Mouse (Mus musculus): ENCODE measurements at regions not wholly inside any gene's neighbourhood (a gene's known extent, or its start where the extent isn't known, plus 50 kb on each side); places are given as distances from the start of the nearest gene placed in this dataset.

DNA sequence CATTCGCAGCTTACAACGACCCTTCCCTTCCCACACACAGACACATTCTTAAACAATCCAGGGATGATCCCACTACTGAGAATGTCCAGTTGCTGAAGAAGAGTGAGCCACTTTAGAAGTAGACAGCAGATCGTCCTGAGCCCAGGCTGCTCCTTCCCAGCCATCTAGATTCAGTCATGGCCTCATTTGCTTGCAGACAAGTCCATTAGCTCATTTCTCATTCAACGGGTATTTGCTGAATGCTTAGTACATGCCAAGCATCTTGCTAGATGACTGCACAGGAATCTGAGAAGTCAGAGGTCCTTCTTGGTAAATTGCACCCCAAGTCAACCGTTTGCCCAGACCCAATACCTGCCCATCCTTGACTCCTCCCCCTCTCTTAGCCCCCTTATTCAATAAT lies 57.8 kb downstream of the Ier5 start:
- DNase-seq (ENCODE audit: low spot score) = no peak

DNA sequence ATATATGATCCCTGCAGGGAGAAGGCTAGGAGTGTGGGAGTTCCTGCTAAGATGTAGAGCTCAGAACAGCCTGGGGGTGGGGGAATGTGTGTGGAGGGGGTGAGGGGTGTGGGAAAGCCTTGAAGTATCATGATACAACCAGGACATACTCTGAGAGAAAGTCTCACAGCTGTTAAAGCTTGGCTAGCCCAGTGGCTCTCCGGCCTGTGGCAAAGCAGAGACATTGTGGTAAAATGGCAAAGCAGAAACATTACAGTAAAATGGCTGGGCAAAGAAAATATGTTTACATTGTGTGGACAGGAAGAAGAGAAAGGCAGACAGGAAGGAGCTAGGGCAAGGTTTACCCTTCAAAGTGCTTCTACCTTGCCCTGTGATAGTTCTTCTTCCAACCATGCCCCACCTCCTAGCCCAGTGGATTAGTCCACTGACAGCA lies 58.5 kb downstream of the Ier5 start:
- DNase-seq (ENCODE audit: low spot score) = no peak

DNA sequence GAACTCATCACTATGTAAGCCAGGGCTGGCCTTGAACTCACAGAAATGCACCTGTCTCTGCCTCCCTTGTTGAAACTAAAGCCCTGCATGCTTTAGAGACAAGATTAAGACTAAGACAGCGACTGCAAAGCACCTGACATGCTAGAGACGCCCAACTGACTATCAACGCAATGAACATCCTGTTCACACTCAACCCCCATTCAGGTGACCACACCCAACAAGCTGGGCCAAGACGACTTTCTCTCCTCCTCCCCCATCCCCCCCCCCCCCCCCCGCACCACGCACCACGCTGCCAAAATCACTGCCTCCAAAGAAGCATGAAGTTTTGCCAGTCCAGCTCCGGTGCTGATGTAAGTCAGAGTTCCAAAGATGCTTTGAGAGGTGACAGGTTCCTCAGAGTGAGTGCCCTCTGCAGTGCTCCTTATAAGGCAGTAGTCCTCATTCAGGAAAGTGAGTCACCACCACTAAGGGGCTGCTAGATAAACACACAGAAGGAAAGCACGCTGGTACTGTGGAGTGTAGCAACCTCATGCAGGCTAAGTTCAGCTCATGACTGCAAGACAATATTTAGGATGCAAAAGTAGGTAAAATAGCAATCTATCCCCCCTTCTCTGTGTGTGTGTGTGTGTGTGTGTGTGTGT lies 59.2 kb downstream of the Ier5 start:
- DNase-seq (ENCODE audit: low spot score) = no peak

DNA sequence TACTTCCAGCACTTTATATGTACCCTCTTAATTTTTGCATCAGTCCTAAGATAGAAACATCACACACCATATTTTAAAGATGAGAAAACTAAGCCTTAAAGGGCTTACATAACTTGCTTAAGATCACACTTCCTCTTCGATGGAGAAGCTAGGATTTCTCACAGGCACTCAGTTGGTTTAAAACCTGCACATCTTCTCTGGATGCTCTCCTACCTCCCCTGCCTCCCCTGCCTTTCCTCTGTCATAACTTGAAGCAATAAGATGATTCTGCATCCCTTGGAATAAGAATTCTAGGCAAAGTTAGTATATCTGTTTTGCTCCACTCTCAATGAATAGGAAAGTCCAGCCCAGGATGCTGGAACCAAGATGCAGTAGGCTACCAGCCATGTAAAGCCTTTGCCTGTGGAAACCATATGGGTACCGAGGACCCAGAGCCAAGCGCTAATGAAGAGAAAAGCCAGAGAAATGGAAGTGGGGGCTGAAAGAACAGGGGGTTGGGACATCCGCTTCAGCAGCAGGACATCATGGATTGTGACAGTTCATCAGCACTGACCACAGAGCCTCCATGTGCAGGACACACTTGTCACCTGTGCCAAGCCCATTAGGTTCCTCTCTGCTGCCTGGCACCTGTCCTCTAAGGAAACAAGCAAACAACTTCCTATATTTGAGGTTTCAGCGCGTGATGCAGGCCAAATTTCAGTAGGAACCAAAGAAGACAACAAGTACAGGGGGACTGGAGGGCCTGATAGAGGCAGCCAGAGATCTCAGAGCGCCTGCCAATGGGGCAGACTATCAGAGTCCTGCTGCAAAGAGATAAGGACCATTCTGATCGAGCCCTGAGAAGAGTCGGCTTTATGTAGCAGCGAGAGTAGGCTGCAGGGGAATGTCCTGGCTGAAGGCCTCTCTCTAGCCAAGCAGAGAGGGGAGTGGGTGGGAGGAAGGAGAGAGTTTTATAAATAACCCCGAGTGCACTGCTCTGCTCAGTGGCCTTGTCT lies 60.5 kb downstream of the Ier5 start:
- DNase-seq (ENCODE audit: low spot score) = no peak

DNA sequence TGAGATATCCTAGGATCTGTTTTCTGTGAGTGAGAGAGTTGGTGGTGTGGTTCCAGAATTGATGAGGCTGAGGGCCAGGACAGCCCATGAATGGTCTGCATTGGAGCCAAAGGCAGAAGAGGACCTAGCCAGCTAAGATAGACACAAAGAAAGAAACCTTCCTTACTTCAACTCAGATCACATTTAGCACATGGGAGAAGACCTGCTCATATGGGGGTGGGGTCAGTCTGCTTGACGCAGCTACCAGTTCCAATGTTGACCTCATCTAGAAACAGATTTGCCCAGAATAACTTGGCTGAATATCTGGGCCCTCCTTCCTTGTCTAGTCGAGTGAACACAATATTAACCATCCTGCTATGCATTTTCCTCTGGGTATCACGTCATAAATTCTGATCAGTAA lies 62.0 kb downstream of the Ier5 start:
- no peak for DNase-seq (ENCODE audit: low spot score)

DNA sequence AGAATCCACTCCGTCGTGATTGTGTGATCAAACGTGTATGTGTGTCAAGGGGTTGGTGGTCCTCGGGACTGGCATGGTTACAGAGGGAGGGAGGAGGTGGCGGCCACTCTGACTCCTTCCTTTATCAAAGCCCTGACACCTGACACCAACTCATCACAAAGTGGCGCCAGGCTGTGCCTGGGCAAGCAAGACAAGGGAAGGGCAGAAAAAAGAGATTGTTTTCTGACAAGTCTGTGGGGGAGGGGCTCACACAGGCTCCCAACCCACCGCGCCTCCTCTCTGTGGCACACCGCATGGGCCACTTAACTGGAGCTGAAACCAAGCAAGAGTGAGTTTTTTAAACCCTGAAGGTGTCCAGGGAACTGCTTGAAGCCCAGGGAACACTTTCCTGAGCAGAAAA lies 68.5 kb downstream of the Ier5 start:
- DNase-seq (ENCODE audit: low spot score) = peak; percentile 64

DNA sequence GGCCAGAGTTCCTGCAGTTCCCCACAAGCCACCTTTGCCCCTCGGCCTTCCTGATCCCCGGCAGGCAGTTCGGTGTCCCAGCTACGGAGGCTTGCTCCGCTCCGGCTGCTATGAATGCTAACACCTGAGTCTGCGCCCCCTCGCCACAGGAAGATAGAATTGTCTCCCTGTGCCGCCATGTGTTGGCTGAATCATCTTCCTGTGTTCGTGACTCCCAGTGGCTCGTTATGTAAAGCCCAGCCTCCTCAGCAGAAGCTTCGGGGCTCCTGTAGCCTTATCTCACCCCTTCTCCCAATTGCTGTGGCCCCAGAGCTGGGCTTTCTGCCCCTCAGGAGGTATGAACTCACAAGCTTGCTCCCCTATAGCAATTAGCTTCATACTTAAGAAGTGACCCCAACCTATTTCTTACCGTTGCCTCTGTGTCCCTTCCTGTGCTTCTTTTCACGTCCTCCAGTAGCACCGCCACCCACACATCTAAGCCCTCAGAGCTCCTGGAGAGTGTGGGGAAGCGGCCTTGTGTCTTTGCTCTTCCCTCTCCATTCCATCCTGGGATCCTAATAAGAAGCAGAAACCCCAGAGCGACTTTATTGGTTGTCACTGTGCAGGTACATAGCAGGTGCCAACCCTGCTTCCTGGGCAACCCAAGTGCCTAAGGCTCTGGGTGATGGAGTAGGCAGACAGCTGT lies 70.1 kb downstream of the Ier5 start:
- DNase-seq (ENCODE audit: low spot score) = no peak

DNA sequence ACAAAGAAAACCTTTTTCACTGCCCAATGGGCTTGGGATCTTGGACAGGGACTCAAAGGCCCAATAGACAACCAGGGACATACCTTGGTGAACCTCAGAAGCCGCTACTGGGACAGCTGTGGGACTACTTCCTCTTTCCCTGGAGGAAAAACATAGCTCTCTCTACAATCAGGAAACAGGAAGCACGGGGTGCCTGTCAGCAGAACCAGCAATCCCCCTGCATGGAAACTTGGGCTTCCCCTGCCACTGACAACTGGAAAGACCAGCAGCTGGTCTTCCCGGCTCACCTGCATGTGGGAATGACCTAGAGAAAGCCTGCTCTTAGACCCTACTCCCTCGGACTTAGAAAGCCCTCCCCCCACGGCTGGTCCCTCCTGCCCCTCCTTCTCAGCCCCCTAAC lies 70.7 kb downstream of the Ier5 start:
- DNase-seq (ENCODE audit: low spot score) = no peak

DNA sequence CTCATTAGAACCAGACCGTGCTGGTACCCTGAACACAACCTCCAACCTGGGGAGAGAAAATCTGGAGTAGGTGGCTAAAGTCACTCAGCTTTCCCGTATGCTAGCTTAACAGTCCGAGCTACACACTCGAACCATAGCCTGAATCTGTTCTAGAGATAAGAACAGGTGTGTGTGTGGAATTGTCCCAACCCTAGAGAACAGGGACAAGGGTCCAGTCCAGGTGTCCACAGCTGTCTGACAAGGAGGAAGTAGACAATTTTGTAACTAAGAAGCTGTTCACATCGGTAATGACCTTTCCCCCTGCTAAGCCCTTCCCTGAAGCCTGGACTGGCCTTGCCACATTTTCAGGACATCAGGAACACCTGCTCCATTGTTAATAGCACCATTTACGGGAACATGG lies 71.3 kb downstream of the Ier5 start:
- DNase-seq (ENCODE audit: low spot score) = no peak

DNA sequence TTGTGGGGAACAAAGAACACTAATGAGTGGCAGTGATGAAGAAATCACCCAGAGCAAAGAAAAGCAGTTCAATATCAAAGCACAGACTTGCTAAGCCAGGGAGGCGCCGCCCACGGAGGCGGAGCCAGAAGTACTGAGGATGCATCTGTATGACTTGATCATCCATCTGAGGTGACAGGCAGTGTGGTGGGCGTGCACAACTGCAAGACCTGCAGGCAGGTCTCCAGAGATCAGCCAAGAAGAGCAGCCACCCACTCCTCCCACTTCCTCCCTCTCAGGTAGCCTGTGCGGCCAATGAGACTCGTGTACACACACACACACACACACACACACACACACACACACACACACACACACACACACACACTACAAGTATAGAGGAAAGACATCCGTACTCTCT lies 71.9 kb downstream of the Ier5 start:
- no peak for DNase-seq (ENCODE audit: low spot score)

DNA sequence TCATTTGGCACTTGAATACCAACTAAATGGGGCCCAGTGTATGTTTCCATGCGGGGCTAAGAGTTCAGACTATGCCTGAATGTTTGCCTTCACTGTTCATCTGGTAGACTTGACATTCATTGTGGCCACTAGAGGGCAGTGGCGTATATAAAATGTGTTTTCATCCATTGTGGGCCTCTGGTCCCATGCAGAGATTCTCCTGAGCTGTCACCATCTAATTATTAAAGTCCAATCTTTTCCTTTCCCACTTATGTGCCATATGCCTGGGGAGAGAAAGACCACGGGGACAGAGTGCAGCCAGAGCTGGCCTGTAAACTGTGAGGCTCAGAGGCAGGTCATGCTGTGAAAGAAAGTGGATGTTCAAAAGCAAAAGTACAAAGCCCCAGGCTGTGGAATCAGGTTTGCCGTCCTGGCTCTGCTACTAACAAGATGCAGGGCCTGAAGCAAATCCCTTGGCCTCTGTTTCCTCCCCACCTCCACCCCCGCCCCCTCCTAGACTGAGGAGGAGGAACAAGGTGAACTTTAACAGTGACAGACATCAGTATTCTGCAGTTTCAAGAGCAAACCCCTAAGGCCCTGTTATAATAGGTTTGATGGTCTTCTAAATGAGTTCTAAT lies 73.5 kb downstream of the Ier5 start:
- DNase-seq (ENCODE audit: low spot score) = peak; percentile 85

DNA sequence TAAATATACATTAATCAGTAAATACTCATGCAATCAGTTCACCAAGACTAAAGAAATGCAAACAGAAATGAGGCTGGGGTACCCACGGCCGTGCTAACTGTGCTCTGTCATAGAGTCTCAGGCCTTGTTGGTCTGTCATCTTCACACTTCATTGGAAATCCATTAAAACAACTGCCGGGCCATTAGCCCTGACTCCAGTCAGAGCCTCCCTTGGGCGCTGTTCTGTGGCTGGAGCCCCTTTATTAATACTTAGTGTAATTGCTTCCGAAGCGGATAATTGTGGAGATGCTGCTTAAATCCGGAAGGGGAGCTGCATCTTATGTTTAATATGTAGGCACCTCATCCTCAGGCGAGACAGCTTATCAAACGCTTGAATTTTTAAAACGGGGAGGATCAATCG lies 76.1 kb downstream of the Ier5 start:
- no peak for DNase-seq (ENCODE audit: low spot score)

DNA sequence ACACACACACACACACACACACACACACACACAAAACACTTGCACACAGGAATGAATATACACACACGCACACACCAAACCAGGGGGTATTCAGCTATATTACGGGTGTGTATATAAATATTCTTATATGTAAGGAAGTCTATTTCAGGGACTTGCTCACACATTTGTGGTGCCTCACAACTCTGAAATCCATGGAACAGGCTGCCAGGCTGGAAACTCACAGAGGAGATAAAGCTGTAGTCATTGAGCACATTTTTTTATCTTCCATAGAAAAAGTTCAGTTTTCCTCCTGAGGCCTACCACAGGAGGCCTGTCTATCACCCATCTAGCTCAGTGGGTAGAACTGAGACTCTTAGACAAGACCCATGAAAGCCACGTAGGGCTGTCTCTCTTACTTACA lies 83.8 kb downstream of the Ier5 start:
- DNase-seq (ENCODE audit: low spot score) = no peak

DNA sequence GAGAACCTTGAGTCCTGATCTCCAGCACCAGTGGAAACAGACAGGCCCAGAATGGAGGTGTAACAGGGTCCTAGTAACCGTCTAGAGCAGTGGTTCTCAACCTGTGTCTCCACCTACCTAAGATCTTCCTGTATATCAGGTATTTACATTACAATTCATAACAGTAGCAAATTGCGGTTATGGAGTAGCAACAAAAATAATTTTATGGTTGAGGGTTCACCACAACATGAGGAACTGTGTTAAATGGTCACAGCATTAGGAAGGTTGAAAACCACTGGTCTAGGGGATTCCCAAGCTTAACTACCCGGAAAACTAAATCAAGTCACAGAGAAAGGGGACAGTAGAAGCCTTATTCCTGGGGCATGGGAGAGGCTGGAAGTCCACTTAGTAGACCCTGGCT lies 84.5 kb downstream of the Ier5 start:
- no peak for DNase-seq (ENCODE audit: low spot score)

DNA sequence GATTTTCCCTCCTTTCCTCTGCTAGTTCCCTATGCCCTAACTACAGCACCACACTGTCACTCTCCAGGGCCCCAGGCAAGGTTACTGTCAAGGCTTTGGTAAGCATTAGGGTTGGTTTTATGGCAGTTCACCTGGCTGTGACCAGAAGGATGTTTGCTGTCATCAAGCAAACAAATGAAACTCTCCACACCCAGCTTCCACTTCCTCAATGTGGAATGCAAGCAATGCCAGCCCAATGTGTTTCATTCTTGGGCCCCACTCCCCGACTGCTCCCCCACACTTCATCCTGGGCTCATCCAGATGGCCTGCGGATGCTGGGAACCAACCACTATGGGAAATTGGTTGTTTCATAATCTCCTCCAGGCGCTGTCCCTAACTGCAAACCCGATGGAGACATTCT lies 85.7 kb downstream of the Ier5 start:
- peak; percentile 20 for DNase-seq (ENCODE audit: low spot score)

DNA sequence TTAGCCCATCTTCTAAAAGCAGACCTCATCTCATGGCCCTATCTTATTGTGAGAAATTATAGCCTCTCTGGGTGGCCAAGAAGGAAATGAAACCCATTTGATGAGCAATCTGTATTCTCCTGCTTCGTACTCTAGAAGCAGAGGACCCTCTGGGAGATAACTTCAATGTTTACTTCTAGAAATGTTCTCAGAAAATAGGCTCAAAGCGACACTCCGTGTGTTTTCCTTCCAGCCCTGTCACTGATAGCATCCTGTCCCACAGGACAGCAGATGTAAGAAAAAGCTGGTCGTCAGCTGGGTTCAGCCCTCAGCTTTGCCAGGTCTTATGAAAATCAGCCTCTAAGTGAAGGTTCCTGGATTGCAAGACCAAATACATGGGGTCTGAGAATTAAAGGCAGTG lies 86.1 kb downstream of the Ier5 start:
- no peak for DNase-seq (ENCODE audit: low spot score)

DNA sequence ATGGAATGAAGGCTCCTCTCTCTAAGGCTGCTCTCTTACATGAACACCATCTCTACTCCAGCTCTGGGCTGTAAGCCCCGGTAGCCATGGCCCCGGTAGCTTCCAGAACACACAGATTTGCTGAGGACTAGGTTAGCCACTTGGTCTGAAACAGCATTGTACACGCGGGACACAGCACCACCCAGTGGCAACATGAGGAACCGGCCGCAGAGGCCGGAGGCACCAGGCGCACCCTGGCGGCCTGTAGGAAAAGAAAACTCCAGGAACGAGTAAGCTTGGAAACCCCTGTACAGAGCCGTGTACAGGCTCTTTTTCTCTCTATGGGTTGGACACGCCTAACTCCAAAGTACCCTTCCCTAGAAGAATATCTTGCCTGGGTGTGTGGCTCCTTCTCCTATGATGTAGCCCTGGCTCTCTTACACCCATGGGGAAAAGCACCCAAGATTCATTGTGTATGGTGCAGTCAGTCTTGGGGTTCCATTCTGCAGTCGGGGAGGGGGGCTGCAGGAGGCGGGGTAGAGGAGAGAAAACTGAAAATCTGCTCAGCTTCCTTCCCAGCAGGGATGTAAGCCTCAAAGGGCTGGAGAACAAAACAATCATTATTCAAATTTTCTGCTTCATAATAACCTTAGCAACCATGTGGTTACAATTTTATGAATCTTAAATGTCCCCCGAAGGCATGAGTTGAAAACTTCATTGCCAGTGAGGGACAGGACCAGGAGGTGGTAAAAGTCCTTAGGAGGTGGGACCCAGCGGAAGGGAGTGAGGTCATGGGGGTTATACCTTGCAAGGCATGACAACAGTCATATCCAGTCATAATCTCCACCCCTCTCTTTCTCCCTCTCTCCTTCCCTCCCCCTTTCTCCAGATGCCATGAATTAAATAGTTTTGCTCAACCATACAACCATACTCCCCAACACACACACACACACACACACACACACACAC lies 92.6 kb downstream of the Ier5 start:
- DNase-seq (ENCODE audit: low spot score) = peak; percentile 84

DNA sequence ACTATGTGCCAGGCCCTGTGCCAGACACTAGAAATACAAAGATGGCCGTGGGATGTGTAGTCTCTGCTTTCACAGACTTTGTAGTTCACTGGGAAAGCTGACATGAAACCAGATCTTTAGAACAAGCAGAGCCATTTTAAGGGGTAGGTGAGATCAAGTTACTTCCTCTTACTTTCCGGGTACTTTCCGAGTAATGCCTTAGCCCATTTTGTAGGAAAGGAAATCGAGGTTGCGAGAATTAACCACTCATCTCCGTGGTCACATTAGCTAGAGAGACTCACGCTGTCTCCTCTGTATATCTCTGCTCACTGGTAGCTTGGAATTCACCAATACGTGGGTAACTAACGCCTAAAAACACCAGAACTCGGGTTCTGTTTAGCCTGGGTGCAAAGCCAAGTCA lies 93.3 kb downstream of the Ier5 start:
- DNase-seq (ENCODE audit: low spot score) = no peak

DNA sequence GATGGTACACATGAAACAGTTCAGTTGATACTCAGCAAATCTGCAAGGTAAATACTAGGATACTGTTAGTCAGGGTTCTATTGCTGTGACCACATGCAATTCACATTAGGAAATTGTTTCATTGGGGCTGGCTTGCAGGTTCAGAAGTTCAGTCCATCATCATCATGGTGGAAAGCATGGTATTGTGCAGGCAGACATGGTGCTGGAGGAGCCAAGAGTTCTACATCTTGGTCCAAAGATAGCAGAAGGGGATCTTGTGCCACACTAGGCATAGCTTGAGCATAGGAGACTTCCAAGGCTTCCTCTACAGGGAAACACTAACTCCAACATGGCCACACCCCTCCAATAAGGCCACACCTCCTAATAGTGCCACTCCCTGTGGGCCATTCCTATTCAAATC lies 99.1 kb downstream of the Ier5 start:
- DNase-seq (ENCODE audit: low spot score) = no peak

DNA sequence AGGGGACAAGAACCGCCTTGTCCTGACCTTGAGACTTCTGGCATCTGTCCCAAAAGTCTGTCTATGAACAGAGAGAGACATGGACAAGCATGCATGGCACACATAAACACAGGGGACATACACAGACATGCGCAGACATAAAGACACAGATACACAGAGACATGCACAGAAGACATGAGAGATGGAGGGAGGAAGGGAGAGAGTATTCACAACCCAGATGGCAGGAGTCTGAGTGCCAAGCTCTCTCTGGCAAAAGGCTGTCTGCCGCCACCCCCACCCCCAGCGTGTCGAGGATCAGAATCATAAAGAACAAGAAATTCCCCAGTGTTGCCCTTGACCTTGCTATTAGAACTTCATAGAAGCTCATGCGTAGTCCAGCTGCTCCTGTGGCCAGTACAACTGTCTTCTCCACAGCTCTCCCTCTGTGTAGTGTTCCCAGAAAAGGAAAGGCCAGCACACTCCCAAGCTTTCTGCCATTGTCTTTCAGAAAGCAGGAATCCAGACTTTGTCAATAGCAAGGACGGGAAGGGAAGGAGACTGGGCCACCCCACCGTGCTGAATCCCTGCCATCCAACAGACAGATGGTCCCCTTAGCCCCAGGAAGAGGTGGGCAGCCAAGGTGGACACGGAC lies 99.8 kb downstream of the Ier5 start:
- no peak for DNase-seq (ENCODE audit: low spot score)
